Mouse (Mus musculus) midbrain, embryonic 13.5 days (tissue): ENCODE measurements around the gene Nos1ap. TPM values are rescaled to one million over a fixed set of nuclear protein-coding genes. Genes with fewer than 3 reads are reported as not detected.
A peak's percentile ranks its signal among the peaks of the same experiment; 100 is the strongest.

ENCODE experiments used
- ATAC-seq: fragments of 200-750 bp; cut with Nextera tagmentation; 2 replicates; pipeline ENCODE4 v1.8.0; 2017; ENCODE audit warnings: mild to moderate bottlenecking, moderate TSS enrichment, moderate library complexity
- H3K27ac ChIP-seq: fragments of 300-500 bp; sonication (generic); 2 replicates; pipeline ENCODE4 v1.5.1; 2015; ENCODE audit warnings: inconsistent platforms, mild to moderate bottlenecking, moderate library complexity
- H3K27me3 ChIP-seq: fragments of 300-500 bp; sonication (generic); 2 replicates; pipeline ENCODE4 v1.6.1; 2015; ENCODE audit warnings: mild to moderate bottlenecking, inconsistent platforms
- H3K36me3 ChIP-seq: fragments of 300-500 bp; sonication (generic); 2 replicates; pipeline ENCODE4 v1.6.1; 2015; ENCODE audit warnings: mild to moderate bottlenecking, inconsistent platforms
- H3K4me1 ChIP-seq: fragments of 300-500 bp; sonication (generic); replicated peaks from 2 replicates; pipeline ENCODE4 v1.6.1; 2015; ENCODE audit warnings: inconsistent platforms
- H3K4me2 ChIP-seq: fragments of 300-500 bp; sonication (generic); replicated peaks from 2 replicates; pipeline ENCODE4 v1.6.1; 2015; ENCODE audit warnings: moderate library complexity, mild to moderate bottlenecking, inconsistent platforms
- H3K4me3 ChIP-seq: fragments of 300-500 bp; sonication (generic); replicated peaks from 2 replicates; pipeline ENCODE4 v1.5.1; 2015; ENCODE audit warnings: mild to moderate bottlenecking, inconsistent platforms
- H3K9ac ChIP-seq: fragments of 300-500 bp; sonication (generic); replicated peaks from 2 replicates; pipeline ENCODE4 v1.6.1; 2015; ENCODE audit warnings: mild to moderate bottlenecking, inconsistent platforms
- H3K9me3 ChIP-seq: fragments of 300-500 bp; sonication (generic); 2 replicates; pipeline ENCODE4 v1.6.1; 2016; ENCODE audit warnings: mild to moderate bottlenecking, inconsistent platforms
- WGBS: fragments of 180-500 bp; shearing (Covaris S2); methylation state at CpG from one replicate; pipeline ENCODE4 v1.1.7; 2015; 5-methylcytosine and 5-hydroxymethylcytosine counted together
- polyA plus RNA-seq: library from polyadenylated mRNA; unstranded; fragments of >200 nt; fragmentation: Nextera tagmentation; extraction: Ambion mirVana; gene quantifications from 2 replicates; pipeline ENCODE4 v1.2.1, GENCODE M21; 2015

The Nos1ap gene
- polyA plus RNA-seq, 1 experiment from 2014 or later: 17.2 TPM

DNA sequence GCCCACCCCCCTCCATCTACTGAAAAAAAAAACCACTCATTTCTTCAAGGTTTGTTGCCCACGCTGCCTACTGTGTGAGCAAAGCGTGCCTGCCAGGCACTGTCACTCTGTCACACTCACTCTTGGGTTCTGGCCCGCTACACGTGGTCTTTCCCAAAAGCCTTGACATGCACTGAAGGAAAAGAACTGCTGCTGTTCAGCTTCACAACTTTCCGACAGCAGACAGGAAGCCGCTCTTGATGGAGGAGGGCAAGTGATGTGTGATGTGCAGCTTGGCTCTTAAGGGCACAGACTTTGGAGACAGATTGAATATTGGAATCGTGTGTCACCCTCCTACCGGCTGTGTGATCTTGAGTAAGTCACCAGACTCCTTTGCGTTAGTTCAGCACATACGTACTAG lies 149.3 kb downstream of the Nos1ap start:
- Histone ChIP-seq H3K27ac (no peak overlapping the region), H3K4me2 (no peak overlapping the region), H3K9me3 (no peaks in the 10 kb centered on the region), H3K36me3 (no peaks in the 10 kb centered on the region), H3K9ac (no peak overlapping the region), H3K27me3 (0 out of 2 replicates have a peak, but pooled peaks cover 3% of the 10 kb centered on the region), H3K4me1 (peaks cover 9% of the 10 kb centered on the region), H3K4me3 (no peak overlapping the region)
- 93% methylated on average over 10 of the region's 10 CpGs for WGBS
- no peak for ATAC-seq

DNA sequence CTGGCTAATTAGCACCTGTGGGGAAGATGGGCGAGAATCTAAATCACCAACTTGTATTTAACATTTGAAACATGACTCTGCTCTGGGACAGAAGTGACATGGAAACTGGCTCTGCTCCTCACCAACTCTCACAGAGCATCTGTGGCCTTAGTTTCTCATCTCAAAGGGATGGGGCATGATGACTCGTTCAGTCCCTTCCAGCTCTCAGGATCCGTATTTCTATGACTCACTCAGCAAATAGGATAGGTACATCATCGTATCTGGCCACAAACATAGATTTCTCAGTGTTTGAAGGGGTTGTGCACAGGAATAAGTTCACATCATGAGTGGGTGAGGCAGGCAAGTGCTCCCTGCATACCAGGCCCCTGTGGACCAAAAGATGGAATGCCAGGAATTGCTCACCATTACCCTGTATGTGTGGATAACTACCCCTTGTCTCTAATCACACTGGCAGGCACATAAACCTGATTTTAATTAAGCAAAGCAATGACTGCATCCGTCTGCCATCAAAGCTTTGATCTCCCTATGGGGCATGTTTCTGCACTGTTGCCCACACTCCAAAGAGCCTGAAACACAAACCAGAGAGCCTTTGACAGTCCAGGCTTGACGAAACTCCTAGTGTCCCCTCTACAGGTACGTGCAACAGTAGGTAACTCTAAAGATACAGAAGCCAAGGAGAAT lies 151.1 kb downstream of the Nos1ap start:
- peaks cover 9% of the 10 kb centered on the region for H3K4me1 ChIP-seq
- no peak overlapping the region for H3K9ac ChIP-seq
- 57% methylated on average over 7 of the region's 7 CpGs for WGBS
- no peaks in the 10 kb centered on the region for H3K9me3 ChIP-seq
- ATAC-seq: no peak
- H3K27me3 ChIP-seq: 0 out of 2 replicates have a peak, but pooled peaks cover 3% of the 10 kb centered on the region
- no peak overlapping the region for H3K27ac ChIP-seq
- no peak overlapping the region for H3K4me3 ChIP-seq
- no peak overlapping the region for H3K4me2 ChIP-seq
- H3K36me3 ChIP-seq: no peaks in the 10 kb centered on the region

DNA sequence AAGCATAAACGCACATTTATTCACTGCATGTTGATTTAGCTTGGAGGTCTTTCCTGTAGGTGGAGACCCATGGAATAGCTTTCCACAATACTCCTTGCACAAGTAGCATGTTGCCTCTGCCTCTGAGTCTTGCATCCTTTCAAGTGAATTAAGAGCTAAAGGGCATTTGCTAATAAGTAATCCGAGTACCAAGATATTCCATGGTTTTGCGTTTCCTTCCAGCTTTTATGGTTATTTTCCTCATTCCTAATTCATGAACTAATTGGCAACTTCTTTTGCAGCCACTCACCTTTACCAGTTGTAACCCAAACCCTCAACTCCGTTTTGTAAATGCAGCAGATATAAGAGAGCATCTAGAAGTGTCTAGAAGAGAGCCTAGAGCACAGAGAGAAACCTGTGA lies 155.5 kb downstream of the Nos1ap start:
- H3K9ac ChIP-seq: no peak overlapping the region
- H3K4me3 ChIP-seq: no peak overlapping the region
- H3K4me2 ChIP-seq: no peak overlapping the region
- WGBS: 95% methylated on average over 4 of the region's 4 CpGs
- H3K36me3 ChIP-seq: no peaks in the 10 kb centered on the region
- H3K9me3 ChIP-seq: no peaks in the 10 kb centered on the region
- H3K4me1 ChIP-seq: peaks cover 7% of the 10 kb centered on the region
- no peak for ATAC-seq
- peaks cover 21% of the 10 kb centered on the region for H3K27me3 ChIP-seq
- H3K27ac ChIP-seq: no peak overlapping the region

DNA sequence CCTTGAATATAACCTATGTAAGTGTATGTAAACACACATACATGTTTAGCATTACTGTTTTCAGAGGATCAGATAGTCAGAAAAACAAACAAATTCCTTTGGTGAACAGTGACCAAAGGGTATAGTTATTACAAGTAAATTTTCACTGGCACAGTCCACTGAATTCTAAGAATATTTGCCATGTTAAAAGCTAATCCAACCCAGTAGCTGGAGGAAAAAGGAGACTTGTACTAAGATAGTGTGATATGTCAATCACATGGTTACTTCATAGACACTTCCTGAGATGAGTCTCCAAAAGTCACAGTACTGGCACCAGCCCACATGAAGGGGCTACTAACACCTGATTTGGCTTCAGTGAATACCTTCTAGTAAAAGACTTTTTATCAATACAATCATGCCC lies 156.0 kb downstream of the Nos1ap start:
- no peaks in the 10 kb centered on the region for H3K36me3 ChIP-seq
- H3K4me3 ChIP-seq: no peak overlapping the region
- peaks cover 26% of the 10 kb centered on the region for H3K27me3 ChIP-seq
- no peak overlapping the region for H3K27ac ChIP-seq
- no peak for ATAC-seq
- H3K4me1 ChIP-seq: peaks cover 2% of the 10 kb centered on the region; the same call in 1 of the 2 replicates
- H3K9me3 ChIP-seq: no peaks in the 10 kb centered on the region
- H3K9ac ChIP-seq: no peak overlapping the region
- H3K4me2 ChIP-seq: no peak overlapping the region

DNA sequence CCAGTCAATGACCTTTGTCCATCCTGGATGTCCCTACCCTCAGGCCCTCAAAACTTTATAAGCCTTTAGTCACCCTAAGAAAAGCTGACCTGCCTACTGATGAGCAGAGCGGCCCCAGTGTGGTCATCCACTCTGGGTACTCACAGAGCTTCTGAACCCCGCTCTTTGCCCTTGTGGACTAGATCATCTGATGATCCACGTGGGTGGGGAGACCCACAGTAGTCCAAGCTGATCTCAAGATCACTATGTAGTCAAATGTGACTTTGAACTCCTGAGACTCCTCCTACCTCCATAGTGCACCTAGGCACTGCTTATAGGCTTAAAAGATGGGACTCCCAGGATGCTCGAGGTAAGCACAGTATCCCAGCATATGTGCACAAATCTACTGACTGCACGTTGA lies 157.4 kb downstream of the Nos1ap start:
- peaks cover 35% of the 10 kb centered on the region for H3K27me3 ChIP-seq
- no peak overlapping the region for H3K27ac ChIP-seq
- no peak for ATAC-seq
- H3K4me2 ChIP-seq: no peak overlapping the region
- no peak overlapping the region for H3K4me3 ChIP-seq
- no peaks in the 10 kb centered on the region for H3K36me3 ChIP-seq
- H3K4me1 ChIP-seq: no peaks in the 10 kb centered on the region
- 87% methylated on average over 5 of the region's 5 CpGs for WGBS
- H3K9me3 ChIP-seq: no peaks in the 10 kb centered on the region
- no peak overlapping the region for H3K9ac ChIP-seq

DNA sequence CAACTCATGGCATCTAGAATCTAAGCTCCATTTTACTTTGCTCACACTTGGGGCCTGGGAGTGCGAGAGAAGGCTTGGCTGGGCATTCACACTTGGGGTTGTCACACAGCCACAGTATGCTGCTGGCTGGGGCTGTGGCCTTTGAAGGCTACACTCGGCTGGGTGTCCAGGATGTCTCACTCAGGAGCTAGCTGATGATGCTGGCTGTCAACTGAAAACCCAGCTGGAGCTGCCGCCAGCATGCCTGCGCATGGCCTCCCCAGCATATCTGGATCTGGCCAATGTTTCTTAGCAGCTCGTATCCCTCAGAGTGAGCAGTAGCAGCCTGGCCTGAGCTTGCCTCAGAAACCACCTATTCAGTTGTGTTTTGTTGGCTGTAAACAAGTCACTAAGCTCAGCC lies 158.3 kb downstream of the Nos1ap start:
- 72% methylated on average over 5 of the region's 5 CpGs for WGBS
- Histone ChIP-seq H3K4me1 (no peaks in the 10 kb centered on the region), H3K27me3 (peaks cover 38% of the 10 kb centered on the region), H3K4me3 (no peak overlapping the region), H3K36me3 (no peaks in the 10 kb centered on the region), H3K4me2 (no peak overlapping the region), H3K9me3 (no peaks in the 10 kb centered on the region), H3K27ac (no peak overlapping the region), H3K9ac (no peak overlapping the region)
- 0 out of 2 replicates have a peak, but pooled peaks have one; percentile 20 for ATAC-seq

DNA sequence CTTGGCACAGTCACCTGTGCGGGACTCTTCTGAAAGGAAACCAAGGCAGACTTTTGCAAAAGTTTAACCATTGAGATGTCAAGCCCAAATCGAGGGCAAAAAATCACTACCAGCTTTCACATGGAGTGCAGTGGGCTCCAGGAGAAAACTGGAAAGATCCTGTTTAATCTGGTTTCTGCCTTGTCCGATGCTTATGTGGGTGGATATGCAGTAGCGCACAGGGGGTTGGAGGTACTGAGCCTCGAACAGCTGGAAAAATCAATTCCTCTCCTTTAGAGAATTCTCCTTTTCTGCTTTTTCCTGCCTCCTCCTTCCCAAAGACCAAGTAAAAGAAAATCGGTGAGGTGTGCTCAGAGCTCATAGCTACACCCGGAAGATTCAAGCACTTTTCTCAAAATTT lies 159.0 kb downstream of the Nos1ap start:
- ATAC-seq: no peak
- Histone ChIP-seq H3K4me2 (no peak overlapping the region), H3K9ac (no peak overlapping the region), H3K27me3 (peaks cover 38% of the 10 kb centered on the region), H3K9me3 (no peaks in the 10 kb centered on the region), H3K27ac (no peak overlapping the region), H3K4me3 (no peak overlapping the region), H3K4me1 (0 out of 2 replicates have a peak, but pooled peaks cover 2% of the 10 kb centered on the region), H3K36me3 (no peaks in the 10 kb centered on the region)
- WGBS: 88% methylated on average over 7 of the region's 7 CpGs

DNA sequence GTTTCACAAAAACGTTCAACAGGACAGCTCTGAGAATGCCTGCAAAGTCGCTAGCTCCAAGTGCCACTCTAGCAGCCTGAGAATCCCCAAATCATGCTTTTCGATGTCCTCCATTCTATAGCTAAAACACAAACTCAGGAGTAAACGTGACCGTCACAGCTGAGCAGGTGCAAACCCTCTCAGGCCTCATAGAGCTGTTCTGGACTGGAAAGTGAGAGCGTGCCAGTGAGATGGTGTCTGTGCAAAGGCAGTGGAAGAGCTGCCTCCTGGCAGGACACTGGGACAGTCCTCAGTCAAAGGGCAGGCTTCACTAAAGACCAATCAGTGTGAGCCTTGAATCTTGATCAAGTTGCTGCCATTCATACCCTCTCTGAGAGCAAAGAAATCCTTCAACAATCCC lies 160.0 kb downstream of the Nos1ap start:
- Histone ChIP-seq H3K27me3 (peaks cover 38% of the 10 kb centered on the region), H3K4me2 (no peak overlapping the region)
- 76% methylated on average over 6 of the region's 6 CpGs for WGBS

DNA sequence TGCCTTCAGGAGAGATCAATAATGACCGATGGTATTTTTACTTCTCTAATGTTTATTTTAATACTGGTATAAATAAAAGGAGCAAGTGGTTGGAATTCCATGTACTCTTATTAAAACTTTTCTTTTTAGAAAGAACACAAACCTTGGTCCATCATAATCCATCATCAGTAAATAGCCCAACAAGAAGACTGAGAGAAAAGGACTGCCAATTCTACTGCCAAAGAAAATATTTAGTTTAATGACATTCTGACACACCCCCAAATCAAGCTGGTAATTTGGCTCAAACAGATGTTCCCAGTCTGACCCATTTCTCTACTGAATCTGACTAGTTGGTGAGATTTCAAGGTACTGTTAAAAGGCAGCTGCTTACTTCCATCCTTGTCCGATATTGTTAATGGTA lies 161.5 kb downstream of the Nos1ap start:
- WGBS: 95% methylated on average over 2 of the region's 2 CpGs
- no peak overlapping the region for H3K4me3 ChIP-seq
- no peak overlapping the region for H3K9ac ChIP-seq
- no peak overlapping the region for H3K4me2 ChIP-seq
- peaks cover 38% of the 10 kb centered on the region for H3K27me3 ChIP-seq
- peaks cover 21% of the 10 kb centered on the region for H3K4me1 ChIP-seq
- no peak for ATAC-seq
- H3K9me3 ChIP-seq: no peaks in the 10 kb centered on the region
- H3K27ac ChIP-seq: no peak overlapping the region
- H3K36me3 ChIP-seq: no peaks in the 10 kb centered on the region

More for the DNA sequence above, 160.0 kb downstream of the Nos1ap start:
- no peaks in the 10 kb centered on the region for H3K9me3 ChIP-seq
- H3K36me3 ChIP-seq: no peaks in the 10 kb centered on the region
- no peak overlapping the region for H3K9ac ChIP-seq
- H3K27ac ChIP-seq: no peak overlapping the region
- peaks cover 8% of the 10 kb centered on the region for H3K4me1 ChIP-seq
- ATAC-seq: no peak
- no peak overlapping the region for H3K4me3 ChIP-seq

DNA sequence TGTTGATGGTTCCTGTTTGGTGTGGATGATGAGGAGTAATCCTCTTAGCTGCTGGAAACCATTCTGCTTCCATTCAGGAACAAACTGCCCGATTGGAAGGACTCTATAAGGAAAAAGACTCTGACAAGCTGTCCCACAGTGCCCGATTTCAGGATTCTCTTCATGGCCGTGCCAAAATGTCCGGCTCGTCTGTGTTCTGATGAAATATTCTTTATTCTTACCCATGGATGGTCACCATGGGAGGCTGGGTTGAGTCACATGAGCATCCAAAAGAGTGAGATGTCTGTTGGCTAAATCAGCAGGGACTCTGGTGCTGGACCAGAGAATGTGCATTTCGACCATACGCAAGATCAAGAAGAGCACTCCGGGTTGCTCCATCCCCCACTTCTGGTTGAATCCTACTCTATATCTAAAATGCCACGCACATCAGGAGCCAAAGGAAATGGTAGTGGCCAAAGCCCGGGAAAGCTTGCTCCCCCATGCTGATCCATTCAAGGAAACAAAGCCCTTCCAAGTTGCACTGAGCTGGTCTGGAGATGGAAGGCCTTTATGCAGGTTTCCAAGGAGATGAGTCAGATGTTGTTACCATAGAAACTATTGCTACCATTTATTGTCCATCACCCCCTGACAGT lies 165.3 kb downstream of the Nos1ap start:
- no peaks in the 10 kb centered on the region for H3K9me3 ChIP-seq
- WGBS: 22% methylated on average over 10 of the region's 10 CpGs
- no peak overlapping the region for H3K9ac ChIP-seq
- H3K36me3 ChIP-seq: no peaks in the 10 kb centered on the region
- H3K27me3 ChIP-seq: peaks cover 46% of the 10 kb centered on the region
- peak overlapping the region; percentile 3 for H3K4me2 ChIP-seq
- no peak overlapping the region for H3K4me3 ChIP-seq
- 0 out of 2 replicates have a peak overlapping the region, but pooled peaks have one; percentile 25 for H3K27ac ChIP-seq
- H3K4me1 ChIP-seq: peaks cover 24% of the 10 kb centered on the region
- peak; percentile 94 for ATAC-seq

DNA sequence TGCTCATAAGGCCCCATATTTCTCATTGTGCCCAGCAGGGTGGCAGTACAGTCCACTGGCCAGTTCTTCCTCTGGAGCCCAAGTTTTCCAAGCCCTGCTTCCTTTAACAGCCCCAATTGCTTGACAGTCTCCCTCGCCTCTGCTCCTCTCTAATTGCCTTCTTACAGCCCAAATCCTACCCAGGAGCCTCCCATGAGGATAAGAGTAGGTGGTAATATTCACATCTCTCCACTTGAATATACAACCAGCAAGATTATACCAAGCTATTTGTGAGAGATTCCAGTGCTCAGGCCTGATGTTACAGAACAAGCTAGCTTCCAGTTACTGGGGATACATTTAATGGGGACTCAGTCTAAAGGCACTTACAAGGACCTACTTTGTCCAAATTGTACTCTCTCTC lies 166.6 kb downstream of the Nos1ap start:
- no peak overlapping the region for H3K9ac ChIP-seq
- no peak for ATAC-seq
- H3K27ac ChIP-seq: no peak overlapping the region

DNA sequence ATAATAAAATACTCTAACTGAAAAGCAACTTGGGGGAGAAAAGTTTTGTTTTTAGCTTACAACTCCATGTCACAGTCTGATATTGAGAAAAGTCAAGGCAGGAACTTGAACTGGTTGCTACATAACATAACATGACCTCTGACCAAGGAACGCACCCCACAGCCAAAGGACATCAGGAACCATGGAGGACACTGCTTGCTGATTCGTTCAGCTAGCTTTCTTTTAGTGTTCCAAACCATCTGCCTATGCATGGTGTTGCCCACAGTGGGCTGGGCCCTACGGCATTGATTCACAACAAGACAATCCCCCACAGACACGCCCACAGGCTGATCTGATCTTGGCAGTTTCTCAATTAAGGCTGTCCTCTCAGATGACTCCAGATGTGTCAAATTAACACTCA lies 167.5 kb downstream of the Nos1ap start:
- 84% methylated on average over 4 of the region's 4 CpGs for WGBS
- Histone ChIP-seq H3K27ac (no peak overlapping the region), H3K27me3 (peaks cover 32% of the 10 kb centered on the region; the same call in 1 of the 2 replicates), H3K4me3 (no peak overlapping the region), H3K4me2 (no peak overlapping the region), H3K36me3 (no peaks in the 10 kb centered on the region), H3K4me1 (peaks cover 24% of the 10 kb centered on the region), H3K9me3 (no peaks in the 10 kb centered on the region), H3K9ac (no peak overlapping the region)
- ATAC-seq: no peak

More for the DNA sequence above, 166.6 kb downstream of the Nos1ap start:
- WGBS: 73% methylated on average over 1 of the region's 1 CpGs
- H3K36me3 ChIP-seq: no peaks in the 10 kb centered on the region
- H3K4me2 ChIP-seq: no peak overlapping the region
- no peak overlapping the region for H3K4me3 ChIP-seq
- H3K9me3 ChIP-seq: no peaks in the 10 kb centered on the region
- peaks cover 24% of the 10 kb centered on the region for H3K4me1 ChIP-seq
- H3K27me3 ChIP-seq: peaks cover 37% of the 10 kb centered on the region
